Mouse (Mus musculus) hindbrain, embryonic 15.5 days (tissue): ENCODE measurements around the gene Btbd11. TPM values are rescaled to one million over a fixed set of nuclear protein-coding genes. Genes with fewer than 3 reads are reported as not detected.

Source experiments
- ATAC-seq: fragments of 200-750 bp; cut with Nextera tagmentation; 2 replicates; pipeline ENCODE4 v1.8.0; 2017; ENCODE audit warnings: low read depth, moderate number of reproducible peaks, moderate TSS enrichment; ENCODE audit not compliant: low FRiP score
- H3K27ac ChIP-seq: fragments of 300-500 bp; sonication (generic); replicated peaks from 2 replicates; pipeline ENCODE4 v1.5.1; 2015; ENCODE audit warnings: mild to moderate bottlenecking, inconsistent platforms
- H3K27me3 ChIP-seq: fragments of 300-500 bp; sonication (generic); 2 replicates; pipeline ENCODE4 v1.6.1; 2015; ENCODE audit warnings: control low read depth, inconsistent platforms
- H3K36me3 ChIP-seq: fragments of 300-500 bp; sonication (generic); 2 replicates; pipeline ENCODE4 v1.6.1; 2015; ENCODE audit warnings: control low read depth, inconsistent platforms
- H3K4me1 ChIP-seq: fragments of 300-500 bp; sonication (generic); replicated peaks from 2 replicates; pipeline ENCODE4 v1.6.1; 2015; ENCODE audit warnings: control low read depth, inconsistent platforms
- H3K4me2 ChIP-seq: fragments of 300-500 bp; sonication (generic); 2 replicates; pipeline ENCODE4 v1.6.1; 2015; ENCODE audit warnings: moderate library complexity, mild to moderate bottlenecking, inconsistent platforms
- H3K4me3 ChIP-seq: fragments of 300-500 bp; sonication (generic); 2 replicates; pipeline ENCODE4 v1.5.1; 2015; ENCODE audit warnings: mild to moderate bottlenecking, inconsistent platforms
- H3K9ac ChIP-seq: fragments of 300-500 bp; sonication (generic); 2 replicates; pipeline ENCODE4 v1.6.1; 2015; ENCODE audit warnings: inconsistent platforms
- H3K9me3 ChIP-seq: fragments of 300-500 bp; sonication (generic); 2 replicates; pipeline ENCODE4 v1.6.1; 2016; ENCODE audit warnings: control low read depth, inconsistent platforms
- WGBS: fragments of 180-500 bp; shearing (Covaris S2); methylation state at CpG from one replicate; pipeline ENCODE4 v1.1.7; 2015; 5-methylcytosine and 5-hydroxymethylcytosine counted together
- polyA plus RNA-seq: library from polyadenylated mRNA; unstranded; fragments of >200 nt; fragmentation: Nextera tagmentation; extraction: Ambion mirVana; gene quantifications from 2 replicates; pipeline ENCODE4 v1.2.1, GENCODE M21; 2015

The Btbd11 gene
- polyA plus RNA-seq, 1 experiment from 2014 or later, result 26.9 TPM

- Histone ChIP-seq H3K4me1 (no peaks in the 10 kb centered on the region), H3K4me3 (no peak overlapping the region), H3K27ac (no peak overlapping the region), H3K27me3 (no peaks in the 10 kb centered on the region), H3K36me3 (no peaks in the 10 kb centered on the region), H3K9me3 (no peaks in the 10 kb centered on the region), H3K9ac (no peak overlapping the region), H3K4me2 (no peak overlapping the region)
- whole genome bisulfite sequencing, result 87% methylated on average over 13 of the region's 13 CpGs
- no peak for ATAC-seq
Measured at GRCm38 (mm10) chr10:85578571-85579465, 192.2 kb downstream of the Btbd11 start.

- H3K36me3 ChIP-seq, result no peaks in the 10 kb centered on the region
- 98% methylated on average over 3 of the region's 3 CpGs for WGBS
- no peaks in the 10 kb centered on the region for H3K27me3 ChIP-seq
- H3K4me1 ChIP-seq, result peaks cover 7% of the 10 kb centered on the region
- H3K4me3 ChIP-seq, result no peak overlapping the region
- no peak overlapping the region for H3K9ac ChIP-seq
- H3K27ac ChIP-seq, result no peak overlapping the region
- no peak for ATAC-seq
- H3K9me3 ChIP-seq, result no peaks in the 10 kb centered on the region
- no peak overlapping the region for H3K4me2 ChIP-seq
Measured at GRCm38 (mm10) chr10:85587758-85588157, 201.1 kb downstream of the Btbd11 start.

- Histone ChIP-seq H3K4me1 (peaks cover 7% of the 10 kb centered on the region), H3K27me3 (no peaks in the 10 kb centered on the region), H3K36me3 (no peaks in the 10 kb centered on the region), H3K9me3 (no peaks in the 10 kb centered on the region), H3K4me2 (no peak overlapping the region), H3K27ac (no peak overlapping the region), H3K4me3 (no peak overlapping the region), H3K9ac (no peak overlapping the region)
- ATAC-seq, result no peak
- 90% methylated on average over 2 of the region's 2 CpGs for WGBS
Measured at GRCm38 (mm10) chr10:85590043-85590442, 203.4 kb downstream of the Btbd11 start.

GRCm38 (mm10) chr10:85591296-85591695 lies 204.7 kb downstream of the Btbd11 start:
- Histone ChIP-seq H3K4me3 (no peak overlapping the region), H3K9ac (no peak overlapping the region), H3K4me1 (peaks cover 7% of the 10 kb centered on the region), H3K9me3 (no peaks in the 10 kb centered on the region), H3K4me2 (no peak overlapping the region), H3K27ac (no peak overlapping the region), H3K36me3 (no peaks in the 10 kb centered on the region), H3K27me3 (no peaks in the 10 kb centered on the region)
- no peak for ATAC-seq
- WGBS, result 95% methylated on average over 2 of the region's 2 CpGs

- Histone ChIP-seq H3K9me3 (no peaks in the 10 kb centered on the region), H3K36me3 (no peaks in the 10 kb centered on the region), H3K9ac (no peak overlapping the region), H3K27ac (no peak overlapping the region), H3K4me2 (no peak overlapping the region), H3K4me3 (no peak overlapping the region), H3K4me1 (peaks cover 7% of the 10 kb centered on the region), H3K27me3 (no peaks in the 10 kb centered on the region)
- peak; percentile 79; the same call in 1 of the 2 replicates for ATAC-seq
- 44% methylated on average over 6 of the region's 6 CpGs for WGBS
Measured at GRCm38 (mm10) chr10:85591986-85592385, 205.4 kb downstream of the Btbd11 start.

GRCm38 (mm10) chr10:85596301-85596700 lies 209.7 kb downstream of the Btbd11 start:
- 92% methylated on average over 5 of the region's 5 CpGs for WGBS
- Histone ChIP-seq H3K4me3 (no peak overlapping the region), H3K36me3 (no peaks in the 10 kb centered on the region), H3K4me2 (no peak overlapping the region), H3K9me3 (no peaks in the 10 kb centered on the region), H3K4me1 (peaks cover 25% of the 10 kb centered on the region), H3K9ac (no peak overlapping the region), H3K27me3 (no peaks in the 10 kb centered on the region), H3K27ac (no peak overlapping the region)
- no peak for ATAC-seq

GRCm38 (mm10) chr10:85598093-85598599 lies 211.5 kb downstream of the Btbd11 start:
- Histone ChIP-seq H3K27me3 (no peaks in the 10 kb centered on the region), H3K4me2 (peak overlapping the region; percentile 89), H3K4me1 (peaks cover 18% of the 10 kb centered on the region), H3K36me3 (no peaks in the 10 kb centered on the region), H3K27ac (peak overlapping the region; percentile 82), H3K9ac (peak overlapping the region; percentile 66), H3K4me3 (peak overlapping the region; percentile 51), H3K9me3 (no peaks in the 10 kb centered on the region)
- WGBS, result 33% methylated on average over 8 of the region's 9 CpGs
- ATAC-seq, result peak; percentile 74

- peak overlapping the region; percentile 66 for H3K9ac ChIP-seq
- peak overlapping the region; percentile 82 for H3K27ac ChIP-seq
- WGBS, result under 1% methylated on average over 41 of the region's 41 CpGs
- peak; percentile 83 for ATAC-seq
- peak overlapping the region; percentile 89 for H3K4me2 ChIP-seq
- no peaks in the 10 kb centered on the region for H3K27me3 ChIP-seq
- H3K36me3 ChIP-seq, result no peaks in the 10 kb centered on the region
- H3K4me1 ChIP-seq, result peaks cover 18% of the 10 kb centered on the region
- H3K4me3 ChIP-seq, result peak overlapping the region; percentile 51
- H3K9me3 ChIP-seq, result no peaks in the 10 kb centered on the region
Measured at GRCm38 (mm10) chr10:85598603-85599542, 212.3 kb downstream of the Btbd11 start.

GRCm38 (mm10) chr10:85602546-85602945 lies 215.9 kb downstream of the Btbd11 start:
- Histone ChIP-seq H3K4me1 (peaks cover 18% of the 10 kb centered on the region), H3K4me3 (no peak overlapping the region), H3K9ac (no peak overlapping the region), H3K4me2 (no peak overlapping the region), H3K9me3 (no peaks in the 10 kb centered on the region), H3K36me3 (no peaks in the 10 kb centered on the region), H3K27ac (no peak overlapping the region), H3K27me3 (no peaks in the 10 kb centered on the region)
- WGBS, result 70% methylated on average over 11 of the region's 11 CpGs
- ATAC-seq, result no peak

GRCm38 (mm10) chr10:85604556-85604955 lies 217.9 kb downstream of the Btbd11 start:
- Histone ChIP-seq H3K9me3 (no peaks in the 10 kb centered on the region), H3K36me3 (no peaks in the 10 kb centered on the region), H3K27ac (no peak overlapping the region), H3K4me1 (peaks cover 2% of the 10 kb centered on the region; the same call in 1 of the 2 replicates), H3K27me3 (no peaks in the 10 kb centered on the region), H3K4me2 (no peak overlapping the region), H3K4me3 (no peak overlapping the region), H3K9ac (no peak overlapping the region)
- 70% methylated on average over 9 of the region's 9 CpGs for WGBS
- ATAC-seq, result no peak

GRCm38 (mm10) chr10:85608550-85609278 lies 222.1 kb downstream of the Btbd11 start:
- peak; percentile 67; the same call in 1 of the 2 replicates for ATAC-seq

More at GRCm38 (mm10) chr10:85608550-85609278, 222.1 kb downstream of the Btbd11 start:
- Histone ChIP-seq H3K27me3 (no peaks in the 10 kb centered on the region), H3K9me3 (no peaks in the 10 kb centered on the region), H3K4me1 (no peaks in the 10 kb centered on the region), H3K4me2 (no peak overlapping the region), H3K4me3 (no peak overlapping the region), H3K27ac (no peak overlapping the region; the same call in 1 of the 2 replicates), H3K9ac (no peak overlapping the region), H3K36me3 (no peaks in the 10 kb centered on the region)
- WGBS, result 72% methylated on average over 14 of the region's 14 CpGs
